Mouse (Mus musculus) hindbrain, postnatal 0 days (tissue): ENCODE results near the gene Gstm5. TPM values are rescaled to one million over a fixed set of nuclear protein-coding genes. Genes with fewer than 3 reads are reported as not detected.

Experiments
- ATAC-seq: fragments of 200-750 bp; cut with Nextera tagmentation; 2 replicates; pipeline ENCODE4 v1.8.0; 2017; ENCODE audit warnings: mild to moderate bottlenecking, moderate TSS enrichment, moderate library complexity
- DNase-seq: peaks from one replicate; pipeline ENCODE4 v3.0.0-alpha.2; 2015; ENCODE audit warnings: low spot score
- H3K27ac ChIP-seq: fragments of 300-500 bp; sonication (generic); 2 replicates; pipeline ENCODE4 v1.5.1; 2014; ENCODE audit warnings: mild to moderate bottlenecking
- H3K27me3 ChIP-seq: fragments of 300-500 bp; sonication (generic); 2 replicates; pipeline ENCODE4 v1.6.1; 2014; ENCODE audit warnings: low read length, mixed read lengths; ENCODE audit not compliant: insufficient read depth
- H3K36me3 ChIP-seq: fragments of 300-500 bp; sonication (generic); 2 replicates; pipeline ENCODE4 v1.6.1; 2014; ENCODE audit warnings: low read length, mixed read lengths; ENCODE audit not compliant: insufficient read depth
- H3K4me1 ChIP-seq: fragments of 300-500 bp; sonication (generic); 2 replicates; pipeline ENCODE4 v1.6.1; 2014; ENCODE audit warnings: antibody characterized with exemption, low read length, mixed read lengths; ENCODE audit not compliant: insufficient read depth
- H3K4me2 ChIP-seq: fragments of 300-500 bp; sonication (generic); 2 replicates; pipeline ENCODE4 v1.6.1; 2014; ENCODE audit warnings: low read depth, mild to moderate bottlenecking, low read length, moderate library complexity, mixed read lengths
- H3K4me3 ChIP-seq: fragments of 300-500 bp; sonication (generic); 2 replicates; pipeline ENCODE4 v1.5.1; 2014; ENCODE audit warnings: low read length
- H3K9ac ChIP-seq: fragments of 300-500 bp; sonication (generic); replicated peaks from 2 replicates; pipeline ENCODE4 v1.6.1; 2014; ENCODE audit warnings: mild to moderate bottlenecking, low read length, moderate library complexity, mixed read lengths
- H3K9me3 ChIP-seq: fragments of 300-500 bp; sonication (generic); 2 replicates; pipeline ENCODE4 v1.6.1; 2016; ENCODE audit warnings: low read length, mixed read lengths
- CTCF ChIP-seq: IDR thresholded peaks from 2 replicates; pipeline ENCODE4 v1.5.1; 2016; ENCODE audit warnings: antibody characterized with exemption, control low read depth, low read depth
- WGBS: fragments of 180-500 bp; shearing (Covaris S2); extraction: QIAGEN DNeasy Blood & Tissue Kit; methylation state at CpG from one replicate; pipeline ENCODE4 v1.1.7; 2014; 5-methylcytosine and 5-hydroxymethylcytosine counted together
- polyA plus RNA-seq: library from polyadenylated mRNA; unstranded; fragments of >200 nt; fragmentation: Nextera tagmentation; extraction: Ambion mirVana; gene quantifications from 2 replicates; pipeline ENCODE4 v1.2.1, GENCODE M21; 2015
- total RNA-seq: library from RNA; depleted of rRNA; stranded (reverse); fragments of >200 nt; gene quantifications from 2 replicates; pipeline ENCODE4 v1.2.3, GENCODE M21; 2014; rRNA removed

Gstm5 gene
- total RNA-seq: 164 and 179 TPM in 2 replicates
- polyA plus RNA-seq: 383 and 384 TPM in 2 replicates

DNA sequence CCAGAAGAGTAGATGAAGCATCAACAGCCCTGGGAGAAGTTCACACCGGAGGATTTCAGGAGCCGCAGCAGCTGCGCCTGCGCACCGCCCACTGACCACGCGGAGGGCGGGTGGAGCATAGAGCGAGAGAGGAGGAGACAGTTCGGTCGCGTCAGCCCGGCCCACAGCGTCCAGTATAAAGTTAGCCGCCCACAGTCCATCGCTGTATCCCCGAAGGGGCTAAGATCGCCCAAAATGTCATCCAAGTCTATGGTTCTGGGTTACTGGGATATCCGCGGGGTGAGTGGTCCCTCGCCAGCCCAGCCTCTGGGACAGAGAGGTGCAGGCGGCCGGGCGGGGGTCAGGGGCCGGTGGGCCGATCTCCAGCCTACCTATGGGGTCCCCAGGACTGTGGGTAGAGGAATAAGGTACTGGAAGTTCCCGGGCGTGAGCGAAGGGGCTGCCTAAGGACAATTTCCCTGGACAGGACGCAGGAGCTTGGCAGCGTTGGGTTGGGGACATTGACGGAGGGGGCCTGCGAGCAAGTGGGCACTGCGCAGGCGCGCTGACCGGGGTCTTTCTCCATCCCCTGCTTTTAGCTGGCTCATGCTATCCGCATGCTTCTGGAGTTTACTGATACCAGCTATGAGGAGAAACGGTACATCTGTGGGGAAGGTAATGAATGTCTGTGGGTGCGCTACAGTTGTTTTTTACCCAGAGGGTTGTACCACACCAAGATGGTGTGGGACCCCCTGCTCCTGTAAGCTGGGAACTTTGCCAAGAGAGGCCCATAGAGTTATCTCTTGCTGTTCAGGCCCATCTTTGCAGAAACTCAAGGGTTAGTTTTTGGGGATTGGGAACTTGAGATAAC, at the start of gene Gstm5:
Gstm5 (plus strand) TSS at position 102 of the 850 bp plus-strand sequence.
- Histone ChIP-seq H3K9me3 (no peaks in the 10 kb centered on the region), H3K4me2 (peak within 1 kb of the TSS; percentile 98), H3K27me3 (no peaks in the 10 kb centered on the region), H3K4me1 (peaks cover 13% of the 10 kb centered on the region), H3K27ac (peak within 1 kb of the TSS; percentile 91), H3K9ac (peak within 1 kb of the TSS; percentile 90), H3K36me3 (peaks cover 10% of the 10 kb centered on the region), H3K4me3 (peak within 1 kb of the TSS; percentile 77)
- DNase-seq (peak; percentile 93), ATAC-seq (peak; percentile 96)
- no peak for TF ChIP-seq CTCF
- 5% methylated on average over 40 of the region's 40 CpGs for WGBS

DNA sequence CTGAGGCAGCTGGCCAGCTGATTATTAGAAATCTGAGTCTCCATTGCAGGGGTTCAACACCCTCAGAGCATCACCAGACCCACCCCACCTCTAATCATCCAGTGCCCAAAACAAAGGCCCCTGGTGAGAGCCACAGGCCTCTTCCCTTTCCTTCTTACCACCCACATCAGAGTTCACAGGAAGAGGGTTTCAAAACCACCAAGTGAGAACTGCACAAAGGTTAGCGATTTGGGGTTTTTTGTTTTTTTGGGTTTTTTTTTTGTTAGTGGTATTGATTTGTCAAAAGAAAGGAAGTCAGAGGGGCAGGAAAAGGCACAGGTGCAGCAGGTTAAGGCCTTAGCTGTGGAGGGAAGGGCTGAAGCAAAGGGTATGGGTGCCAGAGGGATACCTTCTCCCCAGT, 49.4 kb upstream of the Gstm5 start:
- TF ChIP-seq CTCF: no peak
- H3K4me3 ChIP-seq: no peak overlapping the region
- H3K9me3 ChIP-seq: no peaks in the 10 kb centered on the region
- DNase-seq: no peak
- H3K27ac ChIP-seq: no peak overlapping the region
- H3K36me3 ChIP-seq: no peaks in the 10 kb centered on the region
- WGBS: 94% methylated on average over 1 of the region's 1 CpGs
- ATAC-seq: no peak
- no peaks in the 10 kb centered on the region for H3K27me3 ChIP-seq
- H3K4me1 ChIP-seq: peaks cover 16% of the 10 kb centered on the region
- no peak overlapping the region for H3K4me2 ChIP-seq
- H3K9ac ChIP-seq: no peak overlapping the region

DNA sequence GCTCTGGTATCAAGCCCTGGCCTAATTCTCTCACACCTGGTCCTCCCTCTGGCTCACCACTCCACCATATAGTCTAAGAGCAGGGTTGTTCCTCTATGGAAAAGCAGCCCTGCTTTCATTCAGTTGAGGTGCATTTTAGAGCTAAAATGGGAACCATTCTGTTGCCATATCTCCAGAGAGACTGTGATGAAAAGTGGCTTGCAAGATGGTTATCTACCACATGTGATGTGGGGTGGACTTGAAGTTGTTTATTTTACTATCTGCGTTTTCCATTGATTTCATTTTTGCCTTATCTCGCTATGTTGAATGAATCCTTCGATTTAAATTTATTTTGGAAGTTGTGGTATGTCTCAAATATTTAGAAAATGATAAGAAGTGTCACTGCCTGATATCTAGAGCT, 48.8 kb upstream of the Gstm5 start:
- DNase-seq (no peak), ATAC-seq (no peak)
- Histone ChIP-seq H3K4me1 (peaks cover 16% of the 10 kb centered on the region), H3K4me2 (no peak overlapping the region), H3K27me3 (no peaks in the 10 kb centered on the region), H3K9me3 (no peaks in the 10 kb centered on the region), H3K27ac (no peak overlapping the region), H3K9ac (no peak overlapping the region), H3K36me3 (no peaks in the 10 kb centered on the region), H3K4me3 (no peak overlapping the region)
- TF ChIP-seq CTCF: no peak
- WGBS: 90% methylated on average over 3 of the region's 3 CpGs

DNA sequence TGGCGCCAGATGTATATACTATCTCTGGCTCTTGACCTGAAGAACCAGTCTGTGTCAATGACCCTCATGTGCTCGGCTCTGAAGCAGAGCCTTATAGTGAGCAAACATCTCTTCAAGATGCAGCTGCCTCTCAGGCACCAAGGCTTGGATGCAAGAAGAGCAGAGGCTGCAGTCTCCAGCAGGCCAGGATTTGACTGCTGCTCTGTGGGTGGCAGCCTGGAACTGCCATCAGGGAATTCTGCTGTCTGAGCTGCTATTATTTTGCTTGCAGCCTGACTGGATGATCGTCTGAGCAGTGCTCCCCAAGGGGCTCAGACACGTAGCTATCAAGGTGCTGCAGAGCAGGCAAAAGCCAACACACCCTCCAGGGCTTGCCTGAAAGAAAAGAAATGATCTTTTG, 47.5 kb upstream of the Gstm5 start:
- ATAC-seq (no peak), DNase-seq (no peak)
- H3K9me3 ChIP-seq: no peaks in the 10 kb centered on the region
- H3K4me1 ChIP-seq: peaks cover 16% of the 10 kb centered on the region
- no peaks in the 10 kb centered on the region for H3K27me3 ChIP-seq
- TF ChIP-seq CTCF: no peak
- no peak overlapping the region for H3K27ac ChIP-seq
- H3K4me2 ChIP-seq: no peak overlapping the region
- no peak overlapping the region for H3K9ac ChIP-seq
- H3K4me3 ChIP-seq: no peak overlapping the region
- WGBS: 53% methylated on average over 4 of the region's 4 CpGs
- no peaks in the 10 kb centered on the region for H3K36me3 ChIP-seq

DNA sequence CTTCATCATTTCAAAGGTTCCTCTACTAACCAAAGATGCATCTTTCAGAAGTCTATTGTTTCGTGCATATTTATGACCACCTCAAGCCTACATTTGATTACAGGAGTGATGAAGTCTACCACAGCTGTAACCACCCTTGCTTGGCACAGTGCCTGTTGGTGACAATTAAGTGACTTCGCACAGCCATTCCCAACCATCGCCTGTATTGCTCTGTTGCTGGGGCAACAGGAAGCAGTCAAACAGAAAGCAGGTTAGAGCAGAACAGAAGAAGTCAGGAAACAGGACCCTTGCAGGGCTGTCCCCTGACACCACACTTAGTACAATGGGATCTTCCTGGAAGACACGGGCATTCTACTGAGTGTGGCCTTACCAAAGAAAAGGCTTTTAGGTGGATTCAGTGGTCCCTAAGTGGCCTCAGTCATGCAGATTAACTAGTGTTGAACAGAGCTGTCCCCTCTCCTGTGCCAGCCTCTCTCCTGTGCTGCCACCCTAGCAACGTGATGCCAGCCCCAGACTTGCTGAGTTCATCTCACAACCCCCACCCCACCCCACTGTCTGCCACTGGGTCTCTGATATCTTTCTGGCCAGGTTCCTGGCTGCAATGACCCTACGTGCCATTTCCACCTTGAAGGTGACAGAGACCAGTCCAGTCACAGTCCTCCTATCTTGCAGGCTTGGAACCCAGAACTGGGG, 46.5 kb upstream of the Gstm5 start:
- Histone ChIP-seq H3K4me2 (no peak overlapping the region), H3K4me1 (peaks cover 15% of the 10 kb centered on the region), H3K4me3 (no peak overlapping the region), H3K9me3 (no peaks in the 10 kb centered on the region), H3K36me3 (no peaks in the 10 kb centered on the region), H3K27me3 (no peaks in the 10 kb centered on the region), H3K9ac (no peak overlapping the region), H3K27ac (no peak overlapping the region)
- TF ChIP-seq CTCF: no peak
- DNase-seq (peak; percentile 45), ATAC-seq (peak; percentile 1; the same call in 1 of the 2 replicates)
- WGBS: 39% methylated on average over 6 of the region's 6 CpGs

DNA sequence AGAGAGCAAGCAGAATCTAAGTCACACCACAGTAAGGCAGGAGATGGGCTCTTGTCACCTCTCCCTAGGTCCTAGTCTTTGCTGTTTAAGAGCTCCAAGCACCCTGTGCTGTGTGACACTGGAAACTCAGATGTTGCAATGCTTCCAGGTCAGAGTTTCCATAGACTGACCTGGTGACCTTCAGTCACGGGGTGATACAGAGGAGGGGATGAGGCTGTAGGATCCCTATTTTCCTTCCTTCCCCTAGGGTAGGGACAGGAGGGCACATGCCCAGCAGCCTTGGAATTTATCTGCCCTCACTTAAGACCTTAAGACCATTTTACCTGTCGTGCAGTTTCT, 46.0 kb upstream of the Gstm5 start:
- ATAC-seq (no peak), DNase-seq (no peak)
- peaks cover 11% of the 10 kb centered on the region; the same call in 1 of the 2 replicates for H3K4me1 ChIP-seq
- TF ChIP-seq CTCF: no peak
- H3K27me3 ChIP-seq: no peaks in the 10 kb centered on the region
- no peaks in the 10 kb centered on the region for H3K9me3 ChIP-seq
- WGBS: 84% methylated on average over 2 of the region's 2 CpGs
- H3K36me3 ChIP-seq: no peaks in the 10 kb centered on the region
- H3K9ac ChIP-seq: no peak overlapping the region
- H3K4me3 ChIP-seq: no peak overlapping the region
- no peak overlapping the region for H3K4me2 ChIP-seq
- H3K27ac ChIP-seq: no peak overlapping the region
